Mouse (Mus musculus) forebrain, postnatal 0 days (tissue): ENCODE data around the gene Pgp. TPM values are rescaled to one million over a fixed set of nuclear protein-coding genes. Genes with fewer than 3 reads are reported as not detected.

Experiments used
- ATAC-seq: fragments of 200-750 bp; cut with Nextera tagmentation; 2 replicates; pipeline ENCODE4 v1.8.0; 2017; ENCODE audit warnings: mild to moderate bottlenecking, moderate library complexity
- DNase-seq: peaks from one replicate; pipeline ENCODE4 v3.0.0-alpha.2; 2015
- H3K27ac ChIP-seq: fragments of 300-500 bp; sonication (generic); 2 replicates; pipeline ENCODE4 v1.5.1; 2014; ENCODE audit warnings: low read depth, mild to moderate bottlenecking, antibody characterized with exemption, low read length, moderate library complexity, mixed read lengths
- H3K27me3 ChIP-seq: fragments of 300-500 bp; sonication (generic); 2 replicates; pipeline ENCODE4 v1.6.1; 2014; ENCODE audit warnings: mild to moderate bottlenecking, low read length, mixed read lengths; ENCODE audit not compliant: insufficient read depth
- H3K36me3 ChIP-seq: fragments of 300-500 bp; sonication (generic); 2 replicates; pipeline ENCODE4 v1.6.1; 2014; ENCODE audit warnings: mild to moderate bottlenecking, moderate library complexity; ENCODE audit not compliant: insufficient read depth
- H3K4me1 ChIP-seq: fragments of 300-500 bp; sonication (generic); 2 replicates; pipeline ENCODE4 v1.6.1; 2014; ENCODE audit warnings: antibody characterized with exemption; ENCODE audit not compliant: insufficient read depth
- H3K4me2 ChIP-seq: fragments of 300-500 bp; sonication (generic); 2 replicates; pipeline ENCODE4 v1.6.1; 2014; ENCODE audit warnings: low read depth, mild to moderate bottlenecking, moderate library complexity
- H3K4me3 ChIP-seq: fragments of 300-500 bp; sonication (generic); 2 replicates; pipeline ENCODE4 v1.5.1; 2014; ENCODE audit warnings: low read depth, low read length, mixed read lengths
- H3K9ac ChIP-seq: fragments of 300-500 bp; sonication (generic); 2 replicates; pipeline ENCODE4 v1.6.1; 2014; ENCODE audit warnings: mild to moderate bottlenecking
- H3K9me3 ChIP-seq: fragments of 300-500 bp; sonication (generic); 2 replicates; pipeline ENCODE4 v1.6.1; 2016; ENCODE audit warnings: low read length
- CTCF ChIP-seq: sonication (generic); IDR thresholded peaks from 2 replicates; pipeline ENCODE4 v1.5.1; 2016; ENCODE audit warnings: antibody characterized with exemption, control low read depth, low read depth
- WGBS: fragments of 180-500 bp; shearing (Covaris S2); extraction: QIAGEN DNeasy Blood & Tissue Kit; methylation state at CpG from one replicate; pipeline ENCODE4 v1.1.7; 2014; 5-methylcytosine and 5-hydroxymethylcytosine counted together
- polyA plus RNA-seq: library from polyadenylated mRNA; unstranded; fragments of >200 nt; fragmentation: Nextera tagmentation; extraction: Ambion mirVana; gene quantifications from 2 replicates; pipeline ENCODE4 v1.2.1, GENCODE M21; 2015
- total RNA-seq: library from RNA; depleted of rRNA; stranded (reverse); fragments of >200 nt; gene quantifications from 2 replicates; pipeline ENCODE4 v1.2.3, GENCODE M21; 2014; rRNA removed

Pgp gene
- total and polyA plus RNA-seq, 2 experiments from 2014 or later = 37.8 to 72.5 TPM

- no peak overlapping the region for H3K4me3 ChIP-seq
- no peak overlapping the region for H3K27ac ChIP-seq
- peaks cover 80% of the 10 kb centered on the region for H3K36me3 ChIP-seq
- 75% methylated on average over 12 of the region's 12 CpGs for WGBS
- DNase-seq (no peak), ATAC-seq (no peak)
- no peak for TF ChIP-seq CTCF
- H3K4me2 ChIP-seq = no peak overlapping the region
- no peaks in the 10 kb centered on the region for H3K9me3 ChIP-seq
- H3K4me1 ChIP-seq = no peaks in the 10 kb centered on the region
- H3K9ac ChIP-seq = no peak overlapping the region
- H3K27me3 ChIP-seq = no peaks in the 10 kb centered on the region
Observed at GRCm38 (mm10) chr17:24507806-24508460, 37.7 kb downstream of the Pgp start.

DNA sequence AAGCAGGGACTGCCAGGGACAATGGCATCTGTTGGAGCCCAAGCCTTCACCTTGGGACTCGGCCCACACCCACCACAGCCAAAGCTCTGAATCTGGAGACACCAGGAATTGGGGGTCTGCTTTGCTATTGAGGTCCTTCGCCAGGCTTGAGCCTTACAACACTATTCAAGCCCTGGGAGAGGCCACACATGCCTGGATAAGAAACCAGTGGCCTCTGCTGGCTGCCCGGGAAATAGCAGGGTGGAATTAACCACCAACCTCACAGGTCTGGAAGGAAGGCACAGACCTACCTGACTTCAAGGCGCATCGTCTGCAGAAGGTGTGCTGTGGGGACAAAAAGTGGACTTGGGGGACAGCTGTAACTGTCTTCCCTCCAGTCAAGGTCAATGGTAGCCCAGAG is 43.4 kb downstream of the Pgp start:
- Histone ChIP-seq H3K27me3 (no peaks in the 10 kb centered on the region), H3K36me3 (peaks cover 92% of the 10 kb centered on the region), H3K4me1 (no peaks in the 10 kb centered on the region), H3K4me2 (no peak overlapping the region), H3K4me3 (no peak overlapping the region), H3K9me3 (no peaks in the 10 kb centered on the region), H3K9ac (no peak overlapping the region), H3K27ac (no peak overlapping the region)
- WGBS = 51% methylated on average over 5 of the region's 5 CpGs
- peak; percentile 74 for ATAC-seq
- peak; percentile 79 for TF ChIP-seq CTCF
- peak; percentile 70 for DNase-seq

- no peaks in the 10 kb centered on the region for H3K27me3 ChIP-seq
- no peak for TF ChIP-seq CTCF
- H3K9ac ChIP-seq = no peak overlapping the region
- no peaks in the 10 kb centered on the region for H3K9me3 ChIP-seq
- H3K4me1 ChIP-seq = no peaks in the 10 kb centered on the region
- H3K27ac ChIP-seq = no peak overlapping the region
- WGBS = 89% methylated on average over 24 of the region's 24 CpGs
- no peak overlapping the region for H3K4me2 ChIP-seq
- H3K4me3 ChIP-seq = no peak overlapping the region
- peaks cover 93% of the 10 kb centered on the region for H3K36me3 ChIP-seq
- ATAC-seq (no peak; the same call in 1 of the 2 replicates), DNase-seq (no peak)
Observed at GRCm38 (mm10) chr17:24514270-24515257, 44.4 kb downstream of the Pgp start.

- no peak for DNase-seq
Observed at GRCm38 (mm10) chr17:24520450-24520849, 50.3 kb downstream of the Pgp start.

More at GRCm38 (mm10) chr17:24520450-24520849, 50.3 kb downstream of the Pgp start:
- H3K27me3 ChIP-seq = no peaks in the 10 kb centered on the region
- H3K4me1 ChIP-seq = no peaks in the 10 kb centered on the region
- H3K9ac ChIP-seq = no peak overlapping the region
- no peak overlapping the region for H3K27ac ChIP-seq
- no peak for ATAC-seq
- TF ChIP-seq CTCF = no peak
- 94% methylated on average over 4 of the region's 4 CpGs for WGBS
- no peak overlapping the region for H3K4me2 ChIP-seq
- no peak overlapping the region for H3K4me3 ChIP-seq
- H3K36me3 ChIP-seq = peaks cover 39% of the 10 kb centered on the region
- H3K9me3 ChIP-seq = no peaks in the 10 kb centered on the region

Other genes with a start within 250 kb of the Pgp start
- 19.7 and 20.1 TPM in 2 replicates for gene Tedc2, start 249.5 kb upstream of the Pgp start, total RNA-seq
- 9.6 and 10.0 TPM in 2 replicates for gene Tedc2, start 249.5 kb upstream of the Pgp start, polyA plus RNA-seq
- 6.2 and 7.4 TPM in 2 replicates for gene Ccnf, start 218.9 kb upstream of the Pgp start, total RNA-seq
- gene Ccnf, start 218.9 kb upstream of the Pgp start, polyA plus RNA-seq = 4.1 and 6.9 TPM in 2 replicates
- 0.38 and 0.62 TPM in 2 replicates for gene Abca17, start 119.3 kb upstream of the Pgp start, total RNA-seq
- gene Abca17, start 119.3 kb upstream of the Pgp start, polyA plus RNA-seq = 0.70 and 0.86 TPM in 2 replicates
- 53.0 and 71.2 TPM in 2 replicates for gene Abca3, start 118.4 kb upstream of the Pgp start, total RNA-seq
- 15.5 and 22.9 TPM in 2 replicates for gene Abca3, start 118.4 kb upstream of the Pgp start, polyA plus RNA-seq
- gene Rnps1, start 55.8 kb upstream of the Pgp start, total RNA-seq = 289 and 291 TPM in 2 replicates
- 361 and 363 TPM in 2 replicates for gene Rnps1, start 55.8 kb upstream of the Pgp start, polyA plus RNA-seq
- 20.2 and 22.0 TPM in 2 replicates for gene Eci1, start 43.8 kb upstream of the Pgp start, total RNA-seq
- gene Eci1, start 43.8 kb upstream of the Pgp start, polyA plus RNA-seq = 23.3 and 30.0 TPM in 2 replicates
- 4.7 and 6.2 TPM in 2 replicates for gene Dnase1l2, start 27.3 kb upstream of the Pgp start, total RNA-seq
- gene Dnase1l2, start 27.3 kb upstream of the Pgp start, polyA plus RNA-seq = 0.82 and 0.92 TPM in 2 replicates
- gene E4f1, start 79 bp upstream of the Pgp start, total RNA-seq = 34.2 and 37.5 TPM in 2 replicates
- gene E4f1, start 79 bp upstream of the Pgp start, polyA plus RNA-seq = 9.2 and 25.6 TPM in 2 replicates
- gene Bricd5, start 3.5 kb downstream of the Pgp start, total RNA-seq = 1.2 and 2.0 TPM in 2 replicates
- gene Bricd5, start 3.5 kb downstream of the Pgp start, polyA plus RNA-seq = 1.6 and 4.3 TPM in 2 replicates
- 36.5 and 45.5 TPM in 2 replicates for gene Mlst8, start 8.7 kb downstream of the Pgp start, total RNA-seq
- 23.9 and 28.2 TPM in 2 replicates for gene Mlst8, start 8.7 kb downstream of the Pgp start, polyA plus RNA-seq
- gene Caskin1, start 18.2 kb downstream of the Pgp start, total RNA-seq = 90.0 and 113 TPM in 2 replicates
- 14.9 and 25.3 TPM in 2 replicates for gene Caskin1, start 18.2 kb downstream of the Pgp start, polyA plus RNA-seq
- 145 and 168 TPM in 2 replicates for gene Traf7, start 57.5 kb downstream of the Pgp start, total RNA-seq
- 81.4 and 82.0 TPM in 2 replicates for gene Traf7, start 57.5 kb downstream of the Pgp start, polyA plus RNA-seq
- 5.0 and 7.1 TPM in 2 replicates for gene Rab26, start 63.8 kb downstream of the Pgp start, total RNA-seq
- 10.1 and 12.4 TPM in 2 replicates for gene Rab26, start 63.8 kb downstream of the Pgp start, polyA plus RNA-seq
- 48.9 and 58.8 TPM in 2 replicates for gene Pkd1, start 79.4 kb downstream of the Pgp start, total RNA-seq
- gene Pkd1, start 79.4 kb downstream of the Pgp start, polyA plus RNA-seq = 4.9 and 8.9 TPM in 2 replicates
- gene Tsc2, start 162.2 kb downstream of the Pgp start, total RNA-seq = 81.2 and 92.6 TPM in 2 replicates
- gene Tsc2, start 162.2 kb downstream of the Pgp start, polyA plus RNA-seq = 44.2 and 56.2 TPM in 2 replicates
- gene Nthl1, start 162.3 kb downstream of the Pgp start, total RNA-seq = 10.1 and 10.2 TPM in 2 replicates
- gene Nthl1, start 162.3 kb downstream of the Pgp start, polyA plus RNA-seq = 8.6 and 9.8 TPM in 2 replicates
- gene Slc9a3r2, start 179.9 kb downstream of the Pgp start, total RNA-seq = 43.5 and 54.5 TPM in 2 replicates
- 42.0 and 48.3 TPM in 2 replicates for gene Slc9a3r2, start 179.9 kb downstream of the Pgp start, polyA plus RNA-seq
- gene Npw, start 188.1 kb downstream of the Pgp start, total RNA-seq = not detected in 2 replicates
- 0.64 and 0.96 TPM in 2 replicates for gene Npw, start 188.1 kb downstream of the Pgp start, polyA plus RNA-seq
- gene Zfp598, start 199.3 kb downstream of the Pgp start, total RNA-seq = 31.2 and 41.5 TPM in 2 replicates
- gene Zfp598, start 199.3 kb downstream of the Pgp start, polyA plus RNA-seq = 14.6 and 15.0 TPM in 2 replicates
- gene Syngr3, start 219.6 kb downstream of the Pgp start, total RNA-seq = 218 and 221 TPM in 2 replicates
- gene Syngr3, start 219.6 kb downstream of the Pgp start, polyA plus RNA-seq = 255 and 290 TPM in 2 replicates
- 34.5 and 34.7 TPM in 2 replicates for gene Gfer, start 225.8 kb downstream of the Pgp start, total RNA-seq
- 35.4 and 38.0 TPM in 2 replicates for gene Gfer, start 225.8 kb downstream of the Pgp start, polyA plus RNA-seq
- 3.8 and 4.5 TPM in 2 replicates for gene Noxo1, start 225.8 kb downstream of the Pgp start, total RNA-seq
- gene Noxo1, start 225.8 kb downstream of the Pgp start, polyA plus RNA-seq = 1.4 and 2.5 TPM in 2 replicates
- 39.0 and 59.2 TPM in 2 replicates for gene Tbl3, start 237.3 kb downstream of the Pgp start, total RNA-seq
- 45.7 and 48.0 TPM in 2 replicates for gene Tbl3, start 237.3 kb downstream of the Pgp start, polyA plus RNA-seq
- 0.69 TPM in 1 of 2 replicates, not detected in the other for gene Rnf151, start 247.7 kb downstream of the Pgp start, total RNA-seq
- not detected in 2 replicates for gene Rnf151, start 247.7 kb downstream of the Pgp start, polyA plus RNA-seq
- gene Rps2, start 247.7 kb downstream of the Pgp start, total RNA-seq = 2,317 and 3,198 TPM in 2 replicates
- 884 and 936 TPM in 2 replicates for gene Rps2, start 247.7 kb downstream of the Pgp start, polyA plus RNA-seq